Mouse (Mus musculus): ENCODE results near the gene Cdca5. TPM values are rescaled to one million over a fixed set of nuclear protein-coding genes. Genes with fewer than 3 reads are reported as not detected.

Gene Cdca5
- polyA plus RNA-seq, 1 experiment from 2014 or later: 44.6 TPM

- Histone ChIP-seq H3K36me3 (ENCODE audit: poor library complexity, severe bottlenecking) (peaks cover 51% of the 10 kb centered on the region), H3K27ac (no peak overlapping the region), H3K27me3 (no peaks in the 10 kb centered on the region), H3K4me3 (no peak overlapping the region), H3K4me1 (peaks cover 14% of the 10 kb centered on the region), H3K9me3 (replicated peaks) (no peaks in the 10 kb centered on the region), H3K9ac (no peak overlapping the region), H3K4me2 (no peak overlapping the region)
- 92% methylated on average over 3 of the region's 3 CpGs for whole genome bisulfite sequencing
- no peak for ATAC-seq
Measured at GRCm38 (mm10) chr19:6136397-6136796, 51.6 kb downstream of the Cdca5 start.

- peaks cover 32% of the 10 kb centered on the region for H3K36me3 ChIP-seq (ENCODE audit: poor library complexity, severe bottlenecking)
- WGBS: 95% methylated on average over 6 of the region's 6 CpGs
- H3K9ac ChIP-seq: peak overlapping the region; percentile 86
- ATAC-seq: no peak
- peak overlapping the region; percentile 97; the same call in 1 of the 2 replicates for H3K27ac ChIP-seq
- H3K4me2 ChIP-seq: peak overlapping the region; percentile 74
- H3K4me3 ChIP-seq: peak overlapping the region; percentile 64
- peaks cover 14% of the 10 kb centered on the region for H3K4me1 ChIP-seq
- H3K9me3 ChIP-seq (replicated peaks): no peaks in the 10 kb centered on the region
- no peaks in the 10 kb centered on the region for H3K27me3 ChIP-seq
Measured at GRCm38 (mm10) chr19:6139701-6140100, 54.9 kb downstream of the Cdca5 start.

GRCm38 (mm10) chr19:6140374-6140677 is 55.5 kb downstream of the Cdca5 start:
- H3K27me3 ChIP-seq: no peaks in the 10 kb centered on the region
- WGBS: 6% methylated on average over 16 of the region's 16 CpGs
- peaks cover 26% of the 10 kb centered on the region for H3K36me3 ChIP-seq (ENCODE audit: poor library complexity, severe bottlenecking)
- no peaks in the 10 kb centered on the region for H3K9me3 ChIP-seq (replicated peaks)
- H3K4me2 ChIP-seq: peak overlapping the region; percentile 74
- H3K4me1 ChIP-seq: peaks cover 14% of the 10 kb centered on the region
- ATAC-seq: no peak
- peak overlapping the region; percentile 97 for H3K27ac ChIP-seq
- peak overlapping the region; percentile 86 for H3K9ac ChIP-seq
- H3K4me3 ChIP-seq: peak overlapping the region; percentile 64

GRCm38 (mm10) chr19:6140678-6141393 is 56.1 kb downstream of the Cdca5 start, which contains the start of gene Batf2:
TSS of gene Batf2 (plus strand) at chr19:6140983.
- peaks cover 20% of the 10 kb centered on the region for H3K36me3 ChIP-seq (ENCODE audit: poor library complexity, severe bottlenecking)
- peak; percentile 93 for ATAC-seq
- H3K27me3 ChIP-seq: no peaks in the 10 kb centered on the region
- peaks cover 14% of the 10 kb centered on the region for H3K4me1 ChIP-seq
- H3K27ac ChIP-seq: peak within 1 kb of the TSS; percentile 97
- H3K4me3 ChIP-seq: peak within 1 kb of the TSS; percentile 64
- H3K9me3 ChIP-seq (replicated peaks): no peaks in the 10 kb centered on the region
- peak within 1 kb of the TSS; percentile 86 for H3K9ac ChIP-seq
- peak within 1 kb of the TSS; percentile 74 for H3K4me2 ChIP-seq
- WGBS: under 1% methylated on average over 57 of the region's 68 CpGs

DNA sequence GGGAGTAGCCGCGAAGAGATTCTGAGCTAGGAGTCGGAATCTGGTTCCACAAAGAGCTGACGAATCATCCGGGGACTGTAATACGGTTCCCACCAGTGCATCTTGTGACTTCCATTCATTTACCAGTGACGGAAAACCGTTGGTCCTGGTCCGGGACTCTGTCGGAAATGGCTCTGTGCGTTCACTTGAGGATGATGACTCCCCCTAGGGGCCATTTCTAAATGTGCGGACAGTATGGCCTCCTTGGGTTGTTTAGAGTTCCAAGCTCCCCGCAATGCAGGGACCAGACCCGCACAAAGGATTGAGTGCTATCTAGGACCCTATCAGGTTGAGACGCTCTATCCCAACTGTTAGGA is 56.6 kb downstream of the Cdca5 start, which contains the start of gene Arl2:
Arl2 (minus strand) TSS at position 155 of the 356 bp plus-strand sequence.
- Histone ChIP-seq H3K27ac (peak within 1 kb of the TSS; percentile 97), H3K4me2 (peak within 1 kb of the TSS; percentile 74), H3K4me1 (peaks cover 14% of the 10 kb centered on the region), H3K9me3 (replicated peaks) (no peaks in the 10 kb centered on the region), H3K9ac (peak within 1 kb of the TSS; percentile 86), H3K4me3 (peak within 1 kb of the TSS; percentile 64), H3K36me3 (ENCODE audit: poor library complexity, severe bottlenecking) (peaks cover 15% of the 10 kb centered on the region), H3K27me3 (no peaks in the 10 kb centered on the region)
- peak; percentile 77 for ATAC-seq
- under 1% methylated on average over 15 of the region's 15 CpGs for WGBS

Small RNA genes lying within 50 kb of the gene (microRNA-seq; reads per million reads assigned to microRNA genes)
- gene Mir6988: 1.1 reads per million

Other genes starting within 250 kb of the Cdca5 start
- 21.7 and 26.2 TPM in 2 replicates for gene Frmd8, start 209.7 kb upstream of the Cdca5 start, polyA plus RNA-seq (2015; fragmentation: Nextera tagmentation; extraction: Ambion mirVana)
- 1.2 and 1.4 TPM in 2 replicates for gene Slc25a45, start 207.2 kb upstream of the Cdca5 start, polyA plus RNA-seq (2015; fragmentation: Nextera tagmentation; extraction: Ambion mirVana)
- gene Tigd3, start 190.8 kb upstream of the Cdca5 start, polyA plus RNA-seq (2015; fragmentation: Nextera tagmentation; extraction: Ambion mirVana): 13.1 and 15.5 TPM in 2 replicates
- 147 and 169 TPM in 2 replicates for gene Dpf2, start 172.0 kb upstream of the Cdca5 start, polyA plus RNA-seq (2015; fragmentation: Nextera tagmentation; extraction: Ambion mirVana)
- gene Cdc42ep2, start 160.2 kb upstream of the Cdca5 start, polyA plus RNA-seq (2015; fragmentation: Nextera tagmentation; extraction: Ambion mirVana): 4.2 and 4.6 TPM in 2 replicates
- 52.6 and 55.9 TPM in 2 replicates for gene Pola2, start 120.8 kb upstream of the Cdca5 start, polyA plus RNA-seq (2015; fragmentation: Nextera tagmentation; extraction: Ambion mirVana)
- gene Slc22a20, start 98.8 kb upstream of the Cdca5 start, polyA plus RNA-seq (2015; fragmentation: Nextera tagmentation; extraction: Ambion mirVana): not detected in 2 replicates
- 1.0 and 1.1 TPM in 2 replicates for gene Capn1, start 69.1 kb upstream of the Cdca5 start, polyA plus RNA-seq (2015; fragmentation: Nextera tagmentation; extraction: Ambion mirVana)
- gene Syvn1, start 38.4 kb upstream of the Cdca5 start, polyA plus RNA-seq (2015; fragmentation: Nextera tagmentation; extraction: Ambion mirVana): 23.8 and 26.0 TPM in 2 replicates
- 75.6 and 80.7 TPM in 2 replicates for gene Mrpl49, start 27.2 kb upstream of the Cdca5 start, polyA plus RNA-seq (2015; fragmentation: Nextera tagmentation; extraction: Ambion mirVana)
- 677 and 758 TPM in 2 replicates for gene Fau, start 27.1 kb upstream of the Cdca5 start, polyA plus RNA-seq (2015; fragmentation: Nextera tagmentation; extraction: Ambion mirVana)
- 31.1 and 33.7 TPM in 2 replicates for gene Znhit2, start 23.8 kb upstream of the Cdca5 start, polyA plus RNA-seq (2015; fragmentation: Nextera tagmentation; extraction: Ambion mirVana)
- gene Tm7sf2, start 16.6 kb upstream of the Cdca5 start, polyA plus RNA-seq (2015; fragmentation: Nextera tagmentation; extraction: Ambion mirVana): 28.3 and 30.3 TPM in 2 replicates
- gene Vps51, start 7.8 kb upstream of the Cdca5 start, polyA plus RNA-seq (2015; fragmentation: Nextera tagmentation; extraction: Ambion mirVana): 70.7 and 85.7 TPM in 2 replicates
- not detected in 2 replicates for gene Tmem262, start 5.0 kb upstream of the Cdca5 start, polyA plus RNA-seq (2015; fragmentation: Nextera tagmentation; extraction: Ambion mirVana)
- 1.9 and 3.1 TPM in 2 replicates for gene Gm28374, start 2.7 kb upstream of the Cdca5 start, polyA plus RNA-seq (2015; fragmentation: Nextera tagmentation; extraction: Ambion mirVana)
- gene Zfpl1, start within 50 bp of the Cdca5 start, polyA plus RNA-seq (2015; fragmentation: Nextera tagmentation; extraction: Ambion mirVana): 71.7 and 76.6 TPM in 2 replicates
- 0.36 and 0.63 TPM in 2 replicates for gene AC131692.1, start 9.4 kb downstream of the Cdca5 start, polyA plus RNA-seq (2015; fragmentation: Nextera tagmentation; extraction: Ambion mirVana)
- 0.43 and 0.87 TPM in 2 replicates for gene Naaladl1, start 20.8 kb downstream of the Cdca5 start, polyA plus RNA-seq (2015; fragmentation: Nextera tagmentation; extraction: Ambion mirVana)
- gene Sac3d1, start 33.7 kb downstream of the Cdca5 start, polyA plus RNA-seq (2015; fragmentation: Nextera tagmentation; extraction: Ambion mirVana): 45.4 and 46.4 TPM in 2 replicates
- gene Snx15, start 43.3 kb downstream of the Cdca5 start, polyA plus RNA-seq (2015; fragmentation: Nextera tagmentation; extraction: Ambion mirVana): 32.5 and 35.0 TPM in 2 replicates
- not detected in 2 replicates for gene Batf2, start 56.0 kb downstream of the Cdca5 start, polyA plus RNA-seq (2015; fragmentation: Nextera tagmentation; extraction: Ambion mirVana)
- gene Arl2, start 56.6 kb downstream of the Cdca5 start, polyA plus RNA-seq (2015; fragmentation: Nextera tagmentation; extraction: Ambion mirVana): 86.1 and 87.1 TPM in 2 replicates
- gene Majin, start 99.4 kb downstream of the Cdca5 start, polyA plus RNA-seq (2015; fragmentation: Nextera tagmentation; extraction: Ambion mirVana): not detected in 2 replicates
- 0.31 TPM in 1 of 2 replicates, not detected in the other for gene Gpha2, start 141.4 kb downstream of the Cdca5 start, polyA plus RNA-seq (2015; fragmentation: Nextera tagmentation; extraction: Ambion mirVana)
- 53.7 and 58.8 TPM in 2 replicates for gene Ppp2r5b, start 150.9 kb downstream of the Cdca5 start, polyA plus RNA-seq (2015; fragmentation: Nextera tagmentation; extraction: Ambion mirVana)
- gene Atg2a, start 156.7 kb downstream of the Cdca5 start, polyA plus RNA-seq (2015; fragmentation: Nextera tagmentation; extraction: Ambion mirVana): 8.9 and 9.7 TPM in 2 replicates
- gene Ehd1, start 191.7 kb downstream of the Cdca5 start, polyA plus RNA-seq (2015; fragmentation: Nextera tagmentation; extraction: Ambion mirVana): 74.3 and 75.6 TPM in 2 replicates
- 0.22 and 0.39 TPM in 2 replicates for gene Cdc42bpg, start 221.5 kb downstream of the Cdca5 start, polyA plus RNA-seq (2015; fragmentation: Nextera tagmentation; extraction: Ambion mirVana)
- gene Men1, start 250.0 kb downstream of the Cdca5 start, polyA plus RNA-seq (2015; fragmentation: Nextera tagmentation; extraction: Ambion mirVana): 83.8 and 92.4 TPM in 2 replicates

All from forebrain, embryonic 13.5 days (tissue).